Mouse (Mus musculus) CH12.LX (cell line): Measurements from ENCODE around the gene 3110018I06Rik. TPM values are rescaled to one million over a fixed set of nuclear protein-coding genes. Genes with fewer than 3 reads are reported as not detected.

Experiments used
- DNase-seq: peaks from one replicate; pipeline ENCODE4 v3.0.0-alpha.2; 2013; ENCODE audit errors: extremely low read depth
- H3K27ac ChIP-seq: 2 replicates; pipeline ENCODE4 v1.5.1; 2012; ENCODE audit warnings: low read depth, mild to moderate bottlenecking, control low read depth, moderate library complexity; ENCODE audit not compliant: insufficient read depth
- H3K27me3 ChIP-seq: replicated peaks from 2 replicates; pipeline ENCODE3; 2012; ENCODE audit warnings: inconsistent platforms
- H3K36me3 ChIP-seq, 2 experiments: replicated peaks in 1 of 2; 2 replicates each; pipeline versions ENCODE3 to v1.6.1; 2012; ENCODE audit warnings: inconsistent platforms in 1 of 2, low read length in 1 of 2, mild to moderate bottlenecking in 1 of 2, mixed read lengths in 1 of 2, moderate library complexity in 1 of 2; ENCODE audit not compliant: control insufficient read depth in 1 of 2, insufficient read depth in 1 of 2
- H3K4me1 ChIP-seq, 2 experiments: 2 replicates each; pipeline ENCODE4 v1.6.1; 2012; ENCODE audit warnings: inconsistent platforms in 1 of 2, moderate library complexity in 1 of 2; ENCODE audit not compliant: insufficient read depth in 2 of 2, control insufficient read depth in 1 of 2
- H3K4me2 ChIP-seq: 2 replicates; pipeline ENCODE4 v1.6.1; 2012; ENCODE audit warnings: low read depth, mild to moderate bottlenecking, control low read depth; ENCODE audit not compliant: poor library complexity, insufficient read depth, severe bottlenecking
- H3K4me3 ChIP-seq, 3 experiments: fragments of 150-350 bp in 1 of 3; sonication (generic) in 1 of 3; replicated peaks in 1 of 3; 2 replicates each; pipeline versions ENCODE3 to v1.5.1; 2011 to 2012; ENCODE audit warnings: low read depth in 2 of 3, low read length in 2 of 3, mild to moderate bottlenecking in 2 of 3, moderate library complexity in 2 of 3, control low read depth in 1 of 3, improper control_type of control experiment in 1 of 3, inconsistent platforms in 1 of 3, mixed read lengths in 1 of 3; ENCODE audit not compliant: poor library complexity in 1 of 3
- H3K79me2 ChIP-seq: replicated peaks from 2 replicates; pipeline ENCODE4 v1.6.1; 2012; ENCODE audit warnings: mild to moderate bottlenecking, moderate library complexity; ENCODE audit not compliant: control insufficient read depth, poor library complexity, insufficient read depth, severe bottlenecking; ENCODE audit errors: extremely low read depth
- H3K9ac ChIP-seq: 2 replicates; pipeline ENCODE4 v1.6.1; 2012; ENCODE audit warnings: low read depth, mild to moderate bottlenecking, control low read depth, moderate library complexity; ENCODE audit not compliant: insufficient read depth
- H3K9me3 ChIP-seq: replicated peaks from 2 replicates; pipeline ENCODE3; 2012; ENCODE audit warnings: low read length, inconsistent platforms, mixed read lengths
- CTCF ChIP-seq, 2 experiments: IDR thresholded peaks in 1 of 2; conservative IDR thresholded peaks in 1 of 2; 2 replicates each; pipeline ENCODE4 v1.5.1; 2011 to 2012; ENCODE audit warnings: low read depth in 2 of 2, low read length in 2 of 2, improper control_type of control experiment in 1 of 2, inconsistent platforms in 1 of 2, mild to moderate bottlenecking in 1 of 2, moderate library complexity in 1 of 2
- EP300 ChIP-seq: IDR thresholded peaks from 2 replicates; pipeline ENCODE4 v1.6.1; 2011; ENCODE audit warnings: low read length, improper control_type of control experiment
- GABPA ChIP-seq: IDR thresholded peaks from 2 replicates; pipeline ENCODE4 v1.6.1; 2012; ENCODE audit warnings: low read depth, low read length, improper control_type of control experiment, inconsistent platforms; ENCODE audit not compliant: insufficient replicate concordance
- JUND ChIP-seq: conservative IDR thresholded peaks from 2 replicates; pipeline ENCODE4 v1.6.1; 2011; ENCODE audit warnings: low read depth, low read length, improper control_type of control experiment
- MEF2A ChIP-seq: IDR thresholded peaks from 2 replicates; pipeline ENCODE4 v1.6.1; 2014; ENCODE audit warnings: low read depth, mild to moderate bottlenecking, inconsistent platforms, low read length, improper control_type of control experiment, borderline replicate concordance
- NELFE ChIP-seq: IDR thresholded peaks from 2 replicates; pipeline ENCODE4 v1.6.1; 2011; ENCODE audit warnings: low read depth, low read length, improper control_type of control experiment
- PAX5 ChIP-seq: IDR thresholded peaks from 2 replicates; pipeline ENCODE4 v1.6.1; 2012; ENCODE audit warnings: low read length, inconsistent platforms, mixed read lengths
- POLR2A ChIP-seq: IDR thresholded peaks from 2 replicates; pipeline ENCODE4 v1.6.1; 2011; ENCODE audit warnings: low read depth, mild to moderate bottlenecking, improper control_type of control experiment, low read length
- RAD21 ChIP-seq: IDR thresholded peaks from 2 replicates; pipeline ENCODE4 v1.6.1; 2011; ENCODE audit warnings: low read depth, mild to moderate bottlenecking, low read length, improper control_type of control experiment, moderate library complexity
- SIN3A ChIP-seq: IDR thresholded peaks from 2 replicates; pipeline ENCODE4 v1.6.1; 2012; ENCODE audit warnings: low read length, improper control_type of control experiment, inconsistent platforms
- UBTF ChIP-seq: IDR thresholded peaks from 2 replicates; pipeline ENCODE4 v1.6.1; 2012; ENCODE audit warnings: low read depth, mild to moderate bottlenecking, inconsistent platforms, low read length, improper control_type of control experiment, moderate library complexity
- dilution Hi-C: fragments of 300-500 bp; cut with MboI; formaldehyde crosslinking; loops from 2 replicates; pipeline ENCODE4 v1.14.3; 2020; ENCODE audit warnings: low sequenced_read_pairs; ENCODE audit not compliant: extremely low pct_unique_long_range_greater_than_20kb, extremely low pct_ligation_motif_present
- in situ Hi-C: fragments of 300-500 bp; cut with MboI; formaldehyde crosslinking; loops from 3 replicates; pipeline ENCODE4 v1.14.3; 2019; ENCODE audit warnings: low sequenced_read_pairs, low pct_ligation_motif_present, low pct_unique_long_range_greater_than_20kb, mixed read lengths
- polyA plus RNA-seq: library from polyadenylated mRNA; unstranded; fragments of >175 nt; gene quantifications from 2 replicates; pipeline ENCODE4 v1.2.1, GENCODE M21; 2012; ENCODE audit warnings: low read depth; ENCODE audit not compliant: insufficient read length
- total RNA-seq, 2 experiments: library from RNA; depleted of rRNA; stranded (reverse); fragments of 300-350 nt in 1 of 2; fragments of >200 nt in 1 of 2; gene quantifications; 2 replicates each; pipeline ENCODE4 v1.2.3; 2012 to 2014

Gene 3110018I06Rik
- total RNA-seq (2012; rRNA removed), result not detected in 2 replicates
- not detected in 2 replicates for total RNA-seq (2014; rRNA removed)
- not detected in 2 replicates for polyA plus RNA-seq

- Histone ChIP-seq H3K27ac (no peak within 1 kb of the TSS), H3K36me3 (no peaks in the 10 kb centered on the region), H3K27me3 (no peaks in the 10 kb centered on the region), H3K9ac (no peak within 1 kb of the TSS), H3K4me3 (no peak within 1 kb of the TSS), H3K4me1 (no peaks in the 10 kb centered on the region), H3K4me2 (no peak within 1 kb of the TSS), H3K9me3 (peaks cover 85% of the 10 kb centered on the region), H3K79me2 (no peaks in the 10 kb centered on the region)
- TF ChIP-seq EP300, result no peak
- dilution Hi-C loops, result no loop called here
- no peak for DNase-seq
- in situ Hi-C loops, result no loop called here
These were observed at the start of gene 3110018I06Rik for GRCm38 (mm10) chr12:107488371-107488770. Gene 3110018I06Rik (plus strand): TSS chr12:107488632.

DNA sequence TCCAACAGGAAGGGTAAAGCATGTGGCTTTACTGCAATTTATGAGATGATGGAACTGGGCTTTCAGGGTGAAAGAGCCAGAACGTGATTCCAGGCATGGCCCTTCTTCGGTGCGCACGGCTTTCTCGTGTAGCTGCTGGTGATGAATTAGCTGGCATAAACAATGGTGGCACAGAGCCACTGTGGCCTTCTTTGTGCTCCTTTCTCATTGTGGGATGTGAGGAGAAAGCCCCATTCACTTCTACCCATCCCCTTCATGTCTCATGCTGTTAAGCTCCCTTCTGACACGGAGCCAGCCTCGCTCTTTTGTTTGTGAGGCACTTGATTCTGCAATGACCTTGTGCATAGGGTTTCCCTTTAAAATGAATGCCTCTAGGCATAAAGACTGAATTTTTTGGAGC lies 43.8 kb upstream of the 3110018I06Rik start:
- Histone ChIP-seq H3K4me2 (no peak overlapping the region), H3K36me3 (no peaks in the 10 kb centered on the region), H3K27ac (no peak overlapping the region), H3K79me2 (no peaks in the 10 kb centered on the region), H3K27me3 (no peaks in the 10 kb centered on the region), H3K4me1 (no peaks in the 10 kb centered on the region), H3K4me3 (no peak overlapping the region), H3K9ac (no peak overlapping the region), H3K9me3 (peaks cover 77% of the 10 kb centered on the region)
- dilution Hi-C loops, result no loop called here
- TF ChIP-seq JUND (no peak), NELFE (no peak), UBTF (no peak), POLR2A (no peak), GABPA (no peak), RAD21 (no peak), CTCF (conservative IDR thresholded peaks at IDR 0.05 in 1 of 2, IDR thresholded peaks at IDR 0.05 in 1 of 2; ENCODE audit: low read depth in 2 of 2, low read length in 2 of 2) (no peak), PAX5 (no peak)
- no peak for DNase-seq
- in situ Hi-C loops, result no loop called here

DNA sequence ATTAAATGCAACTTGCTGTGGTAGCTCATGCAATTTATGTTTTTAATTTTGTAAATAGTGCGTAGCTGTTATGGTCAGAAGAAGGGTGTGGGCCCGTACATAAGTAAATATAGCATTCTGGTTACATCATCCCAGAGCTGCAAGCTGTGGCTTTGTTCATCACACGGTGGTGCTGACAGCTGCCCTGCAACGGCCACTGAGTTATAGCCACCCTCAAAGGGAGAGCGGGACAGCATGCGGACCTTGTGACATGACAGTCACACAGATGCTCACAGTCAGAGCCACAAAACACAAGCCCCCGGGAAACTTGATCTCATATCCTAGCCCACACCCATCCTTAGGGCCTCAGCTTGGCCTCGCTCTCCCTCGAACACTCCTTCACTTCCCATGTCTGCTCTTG lies 30.6 kb upstream of the 3110018I06Rik start:
- in situ Hi-C loops, result no loop called here

More for the DNA sequence above, 30.6 kb upstream of the 3110018I06Rik start:
- Histone ChIP-seq H3K36me3 (no peaks in the 10 kb centered on the region), H3K4me3 (no peak overlapping the region), H3K79me2 (no peaks in the 10 kb centered on the region), H3K27ac (no peak overlapping the region), H3K27me3 (no peaks in the 10 kb centered on the region), H3K9ac (no peak overlapping the region), H3K9me3 (peaks cover 75% of the 10 kb centered on the region), H3K4me1 (no peaks in the 10 kb centered on the region), H3K4me2 (no peak overlapping the region)
- DNase-seq, result no peak
- dilution Hi-C loops, result no loop called here
- TF ChIP-seq MEF2A, result no peak
- no peak for TF ChIP-seq SIN3A
